Mouse (Mus musculus) embryonic facial prominence, embryonic 15.5 days (tissue): Measurements from ENCODE around the gene Inpp5d. TPM values are rescaled to one million over a fixed set of nuclear protein-coding genes. Genes with fewer than 3 reads are reported as not detected.

Source experiments
- ATAC-seq: fragments of 200-750 bp; cut with Nextera tagmentation; 2 replicates; pipeline ENCODE4 v1.8.0; 2017; ENCODE audit warnings: low read depth, moderate TSS enrichment; ENCODE audit not compliant: insufficient number of reproducible peaks, low FRiP score, low TSS enrichment
- H3K27ac ChIP-seq: fragments of 300-500 bp; sonication (generic); replicated peaks from 2 replicates; pipeline ENCODE4 v1.5.1; 2015; ENCODE audit warnings: mild to moderate bottlenecking, inconsistent platforms
- H3K27me3 ChIP-seq: fragments of 300-500 bp; sonication (generic); 2 replicates; pipeline ENCODE4 v1.6.1; 2015; ENCODE audit warnings: inconsistent platforms
- H3K36me3 ChIP-seq: fragments of 300-500 bp; sonication (generic); 2 replicates; pipeline ENCODE4 v1.6.1; 2015; ENCODE audit warnings: mild to moderate bottlenecking, inconsistent platforms
- H3K4me1 ChIP-seq: fragments of 300-500 bp; sonication (generic); 2 replicates; pipeline ENCODE4 v1.6.1; 2015; ENCODE audit warnings: inconsistent platforms
- H3K4me2 ChIP-seq: fragments of 300-500 bp; sonication (generic); replicated peaks from 2 replicates; pipeline ENCODE4 v1.6.1; 2015; ENCODE audit warnings: mild to moderate bottlenecking, inconsistent platforms
- H3K4me3 ChIP-seq: fragments of 300-500 bp; sonication (generic); replicated peaks from 2 replicates; pipeline ENCODE4 v1.5.1; 2015; ENCODE audit warnings: mild to moderate bottlenecking, inconsistent platforms
- H3K9ac ChIP-seq: fragments of 300-500 bp; sonication (generic); 2 replicates; pipeline ENCODE4 v1.6.1; 2015; ENCODE audit warnings: inconsistent platforms
- H3K9me3 ChIP-seq: fragments of 300-500 bp; sonication (generic); replicated peaks from 2 replicates; pipeline ENCODE4 v1.6.1; 2016; ENCODE audit warnings: inconsistent platforms
- WGBS: fragments of 180-500 bp; shearing (Covaris S2); methylation state at CpG from one replicate; pipeline ENCODE4 v1.1.7; 2015; 5-methylcytosine and 5-hydroxymethylcytosine counted together
- polyA plus RNA-seq: library from polyadenylated mRNA; unstranded; fragments of >200 nt; fragmentation: Nextera tagmentation; extraction: Ambion mirVana; gene quantifications from 2 replicates; pipeline ENCODE4 v1.2.1, GENCODE M21; 2015

Gene Inpp5d
- polyA plus RNA-seq, 1 experiment from 2014 or later: 9.7 TPM

- Histone ChIP-seq H3K27me3 (no peaks in the 10 kb centered on the region), H3K4me1 (0 out of 2 replicates have a peak, but pooled peaks cover 3% of the 10 kb centered on the region), H3K4me3 (no peak overlapping the region), H3K9me3 (no peaks in the 10 kb centered on the region), H3K9ac (no peak overlapping the region), H3K36me3 (no peaks in the 10 kb centered on the region), H3K4me2 (no peak overlapping the region), H3K27ac (no peak overlapping the region)
- 69% methylated on average over 8 of the region's 8 CpGs for WGBS
- ATAC-seq: no peak
Observed at GRCm38 (mm10) chr1:87658937-87659617, 39.0 kb downstream of the Inpp5d start.

- WGBS: 92% methylated on average over 4 of the region's 4 CpGs
- no peak for ATAC-seq
- Histone ChIP-seq H3K9ac (no peak overlapping the region), H3K4me3 (no peak overlapping the region), H3K4me1 (0 out of 2 replicates have a peak, but pooled peaks cover 3% of the 10 kb centered on the region), H3K27me3 (no peaks in the 10 kb centered on the region), H3K27ac (no peak overlapping the region), H3K36me3 (no peaks in the 10 kb centered on the region), H3K4me2 (no peak overlapping the region), H3K9me3 (no peaks in the 10 kb centered on the region)
Observed at GRCm38 (mm10) chr1:87659618-87659960, 39.5 kb downstream of the Inpp5d start.

- Histone ChIP-seq H3K4me3 (no peak overlapping the region), H3K9ac (no peak overlapping the region), H3K27me3 (no peaks in the 10 kb centered on the region), H3K9me3 (no peaks in the 10 kb centered on the region), H3K36me3 (no peaks in the 10 kb centered on the region), H3K4me1 (0 out of 2 replicates have a peak, but pooled peaks cover 3% of the 10 kb centered on the region), H3K27ac (no peak overlapping the region), H3K4me2 (no peak overlapping the region)
- no peak for ATAC-seq
- WGBS: 77% methylated on average over 1 of the region's 1 CpGs
Observed at GRCm38 (mm10) chr1:87660740-87661139, 40.6 kb downstream of the Inpp5d start.

GRCm38 (mm10) chr1:87663992-87664391, 43.9 kb downstream of the Inpp5d start:
- Histone ChIP-seq H3K4me2 (no peak overlapping the region), H3K36me3 (no peaks in the 10 kb centered on the region), H3K9me3 (no peaks in the 10 kb centered on the region), H3K4me1 (0 out of 2 replicates have a peak, but pooled peaks cover 2% of the 10 kb centered on the region), H3K27ac (no peak overlapping the region), H3K9ac (no peak overlapping the region), H3K27me3 (no peaks in the 10 kb centered on the region), H3K4me3 (no peak overlapping the region)
- 59% methylated on average over 2 of the region's 2 CpGs for WGBS
- ATAC-seq: no peak

- Histone ChIP-seq H3K4me2 (no peak overlapping the region), H3K4me1 (no peaks in the 10 kb centered on the region), H3K9ac (no peak overlapping the region), H3K27ac (no peak overlapping the region), H3K36me3 (no peaks in the 10 kb centered on the region), H3K9me3 (no peaks in the 10 kb centered on the region), H3K4me3 (no peak overlapping the region), H3K27me3 (no peaks in the 10 kb centered on the region)
- ATAC-seq: no peak
- whole genome bisulfite sequencing: 61% methylated on average over 1 of the region's 1 CpGs
Observed at GRCm38 (mm10) chr1:87667006-87667405, 46.9 kb downstream of the Inpp5d start.

GRCm38 (mm10) chr1:87668300-87668699, 48.2 kb downstream of the Inpp5d start:
- no peak overlapping the region for H3K27ac ChIP-seq
- no peaks in the 10 kb centered on the region for H3K4me1 ChIP-seq
- H3K4me2 ChIP-seq: no peak overlapping the region
- H3K36me3 ChIP-seq: no peaks in the 10 kb centered on the region
- ATAC-seq: no peak
- 87% methylated on average over 7 of the region's 7 CpGs for WGBS
- no peak overlapping the region for H3K9ac ChIP-seq
- H3K9me3 ChIP-seq: no peaks in the 10 kb centered on the region
- H3K4me3 ChIP-seq: no peak overlapping the region
- H3K27me3 ChIP-seq: no peaks in the 10 kb centered on the region

- Histone ChIP-seq H3K4me3 (no peak overlapping the region), H3K4me2 (no peak overlapping the region), H3K27ac (no peak overlapping the region), H3K9me3 (no peaks in the 10 kb centered on the region), H3K4me1 (no peaks in the 10 kb centered on the region), H3K9ac (no peak overlapping the region), H3K27me3 (no peaks in the 10 kb centered on the region), H3K36me3 (no peaks in the 10 kb centered on the region)
- no peak for ATAC-seq
- 66% methylated on average over 4 of the region's 4 CpGs for WGBS
Observed at GRCm38 (mm10) chr1:87671483-87671882, 51.4 kb downstream of the Inpp5d start.

GRCm38 (mm10) chr1:87673822-87674604, 53.9 kb downstream of the Inpp5d start:
- H3K27ac ChIP-seq: no peak overlapping the region
- H3K4me2 ChIP-seq: no peak overlapping the region
- no peaks in the 10 kb centered on the region for H3K4me1 ChIP-seq
- no peak overlapping the region for H3K9ac ChIP-seq
- H3K36me3 ChIP-seq: no peaks in the 10 kb centered on the region
- no peak overlapping the region for H3K4me3 ChIP-seq
- WGBS: 69% methylated on average over 9 of the region's 9 CpGs
- H3K27me3 ChIP-seq: no peaks in the 10 kb centered on the region
- ATAC-seq: no peak
- no peaks in the 10 kb centered on the region for H3K9me3 ChIP-seq

GRCm38 (mm10) chr1:87676006-87676405, 55.9 kb downstream of the Inpp5d start:
- no peak overlapping the region for H3K4me3 ChIP-seq
- H3K27ac ChIP-seq: no peak overlapping the region
- H3K4me1 ChIP-seq: no peaks in the 10 kb centered on the region
- no peaks in the 10 kb centered on the region for H3K9me3 ChIP-seq
- no peak overlapping the region for H3K4me2 ChIP-seq
- no peaks in the 10 kb centered on the region for H3K27me3 ChIP-seq
- ATAC-seq: no peak
- H3K36me3 ChIP-seq: no peaks in the 10 kb centered on the region
- 57% methylated on average over 6 of the region's 6 CpGs for WGBS
- no peak overlapping the region for H3K9ac ChIP-seq

- Histone ChIP-seq H3K9me3 (no peaks in the 10 kb centered on the region), H3K4me3 (no peak overlapping the region), H3K27me3 (no peaks in the 10 kb centered on the region), H3K4me2 (no peak overlapping the region), H3K9ac (no peak overlapping the region), H3K4me1 (no peaks in the 10 kb centered on the region), H3K27ac (no peak overlapping the region), H3K36me3 (no peaks in the 10 kb centered on the region)
- no peak for ATAC-seq
- WGBS: 47% methylated on average over 5 of the region's 5 CpGs
Observed at GRCm38 (mm10) chr1:87679089-87679488, 59.0 kb downstream of the Inpp5d start.

- H3K9ac ChIP-seq: no peak overlapping the region
- H3K36me3 ChIP-seq: no peaks in the 10 kb centered on the region
- WGBS: 86% methylated on average over 4 of the region's 4 CpGs
- no peak for ATAC-seq
- no peak overlapping the region for H3K4me3 ChIP-seq
- no peak overlapping the region for H3K4me2 ChIP-seq
- no peaks in the 10 kb centered on the region for H3K9me3 ChIP-seq
- H3K27me3 ChIP-seq: no peaks in the 10 kb centered on the region
- H3K4me1 ChIP-seq: no peaks in the 10 kb centered on the region
- no peak overlapping the region for H3K27ac ChIP-seq
Observed at GRCm38 (mm10) chr1:87680950-87681349, 60.8 kb downstream of the Inpp5d start.
